Mouse (Mus musculus): ENCODE data around the gene Bad. TPM values are rescaled to one million over a fixed set of nuclear protein-coding genes. Genes with fewer than 3 reads are reported as not detected.
"Not testable (repeated sequence)": the region's sequence is repeated elsewhere in the genome, so short reads cannot be mapped to it uniquely, and the experiment has no call there.

Bad gene
- polyA plus RNA-seq (2014; fragmentation: Nextera tagmentation; extraction: Ambion mirVana), result 81.8 and 84.5 TPM in 2 replicates

DNA sequence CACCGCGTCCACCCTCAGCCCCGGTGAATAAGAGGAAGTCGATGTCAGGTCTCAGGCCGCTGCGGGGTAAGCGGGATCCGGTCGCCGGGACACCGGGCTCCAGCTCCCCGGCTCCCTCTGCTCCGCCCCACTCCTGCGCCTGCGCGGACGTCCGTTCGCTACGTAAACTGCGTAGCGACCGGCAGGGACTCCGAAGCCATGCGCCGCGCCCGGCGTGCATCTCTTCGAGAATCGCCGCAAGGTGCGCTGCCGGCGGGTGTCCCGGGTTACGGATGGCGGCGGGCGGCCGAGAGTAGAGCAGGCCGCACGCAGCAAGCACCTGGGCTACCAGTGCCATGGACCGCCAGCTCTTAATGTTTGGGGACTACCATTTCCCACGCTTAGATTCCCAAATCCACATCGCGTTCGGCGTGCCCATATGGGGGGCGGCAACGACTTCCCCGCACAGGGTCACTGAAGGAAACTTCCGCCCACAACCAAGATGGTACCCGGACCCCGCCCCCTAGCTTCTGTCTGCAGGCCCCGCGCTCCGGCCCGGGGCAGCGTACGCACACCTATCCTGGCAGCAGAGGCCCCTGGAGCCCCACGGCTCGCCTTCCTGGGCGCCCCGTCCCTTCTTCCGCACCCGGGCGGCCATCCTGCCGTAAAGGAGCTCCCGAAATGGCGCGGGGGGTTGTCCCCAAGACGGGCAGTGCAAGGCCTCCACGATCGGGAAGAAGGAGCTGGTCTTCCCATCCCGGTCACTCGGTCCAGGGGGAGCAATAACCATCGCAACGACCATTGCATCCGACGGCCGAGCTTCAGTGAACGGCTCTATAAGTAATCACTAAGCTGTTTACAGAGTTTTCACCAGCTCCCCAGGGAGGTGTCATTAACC lies at the start of gene Bad:
Gene Bad (plus strand): TSS at position 490 of the 877 bp plus-strand sequence.
- peaks cover 21% of the 10 kb centered on the region for H3K36me3 ChIP-seq (replicated peaks; ENCODE audit: control insufficient read depth, insufficient read depth)
- peak within 1 kb of the TSS; percentile 90 for H3K27ac ChIP-seq
- WGBS, result under 1% methylated on average over 83 of the region's 83 CpGs
- peak; percentile 82 for ATAC-seq (ENCODE audit: low FRiP score)
- H3K4me3 ChIP-seq (replicated peaks; ENCODE audit: low read length), result peak within 1 kb of the TSS; percentile 58
- no peaks in the 10 kb centered on the region for H3K9me3 ChIP-seq (ENCODE audit: control insufficient read depth, low read length)
- H3K4me2 ChIP-seq (replicated peaks), result peak within 1 kb of the TSS; percentile 100
- peak; percentile 99 for DNase-seq (ENCODE audit: low spot score)
- H3K27me3 ChIP-seq (ENCODE audit: control insufficient read depth, insufficient read depth, low read length), result no peaks in the 10 kb centered on the region
- peak within 1 kb of the TSS; percentile 83 for H3K9ac ChIP-seq
- peaks cover 32% of the 10 kb centered on the region for H3K4me1 ChIP-seq (replicated peaks; ENCODE audit: control insufficient read depth, insufficient read depth, low read length)

- H3K9ac ChIP-seq, result no peak overlapping the region
- no peaks in the 10 kb centered on the region for H3K9me3 ChIP-seq (ENCODE audit: control insufficient read depth, low read length)
- no peak overlapping the region for H3K4me2 ChIP-seq (replicated peaks)
- H3K27me3 ChIP-seq (ENCODE audit: control insufficient read depth, insufficient read depth, low read length), result no peaks in the 10 kb centered on the region
- no peak overlapping the region for H3K27ac ChIP-seq
- H3K4me1 ChIP-seq (replicated peaks; ENCODE audit: control insufficient read depth, insufficient read depth, low read length), result no peaks in the 10 kb centered on the region
- H3K36me3 ChIP-seq (replicated peaks; ENCODE audit: control insufficient read depth, insufficient read depth), result no peaks in the 10 kb centered on the region
- DNase-seq (ENCODE audit: low spot score) (no peak), ATAC-seq (ENCODE audit: low FRiP score) (no peak)
- H3K4me3 ChIP-seq (replicated peaks; ENCODE audit: low read length), result no peak overlapping the region
- 66% methylated on average over 4 of the region's 4 CpGs for WGBS
These were observed 49.1 kb upstream of the Bad start for GRCm38 (mm10) chr19:6892512-6892911.

DNA sequence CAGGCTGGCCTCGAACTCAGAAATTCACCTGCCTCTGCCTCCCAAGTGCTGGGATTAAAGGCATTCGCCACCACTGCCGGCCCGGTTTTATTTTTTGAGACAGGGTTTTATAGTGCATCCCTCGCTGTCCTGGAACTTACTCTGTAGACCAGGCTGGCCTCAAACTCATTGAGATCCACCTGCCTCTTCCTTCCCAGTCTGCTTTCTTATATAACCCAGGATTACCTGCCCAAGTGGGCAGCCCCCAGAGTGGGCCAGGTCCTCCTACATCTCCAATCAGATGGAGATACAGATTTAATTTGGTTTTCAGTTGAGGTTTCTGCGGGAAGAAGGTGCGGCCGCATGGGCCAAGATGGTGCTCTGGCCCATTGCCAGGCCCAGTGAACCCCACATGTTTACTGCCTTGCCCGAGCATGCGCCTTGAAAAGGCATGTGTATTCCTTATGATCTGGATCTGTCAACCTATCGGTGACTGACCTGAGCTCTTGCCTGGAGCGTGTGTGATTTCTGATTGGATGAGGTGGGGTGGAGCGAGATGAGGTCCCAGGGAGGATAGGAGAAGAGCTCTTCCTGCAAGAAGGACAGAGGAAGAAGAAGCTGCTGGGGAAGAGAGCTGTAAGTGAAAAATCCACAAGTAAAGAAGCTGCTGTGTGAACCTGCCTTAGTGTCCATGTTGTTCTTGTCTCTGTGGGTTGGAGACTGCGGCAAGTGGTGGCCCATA lies 47.8 kb upstream of the Bad start:
- Histone ChIP-seq H3K9ac (no peak overlapping the region), H3K9me3 (ENCODE audit: control insufficient read depth, low read length) (no peaks in the 10 kb centered on the region), H3K4me1 (replicated peaks; ENCODE audit: control insufficient read depth, insufficient read depth, low read length) (no peaks in the 10 kb centered on the region), H3K4me3 (replicated peaks; ENCODE audit: low read length) (no peak overlapping the region), H3K4me2 (replicated peaks) (no peak overlapping the region), H3K36me3 (replicated peaks; ENCODE audit: control insufficient read depth, insufficient read depth) (no peaks in the 10 kb centered on the region), H3K27ac (no peak overlapping the region), H3K27me3 (ENCODE audit: control insufficient read depth, insufficient read depth, low read length) (no peaks in the 10 kb centered on the region)
- no peak for ATAC-seq (ENCODE audit: low FRiP score)
- DNase-seq (ENCODE audit: low spot score), result no peak
- WGBS, result 95% methylated on average over 14 of the region's 14 CpGs

GRCm38 (mm10) chr19:6895608-6896305 lies 45.9 kb upstream of the Bad start:
- not testable (repeated sequence) for H3K4me1 ChIP-seq (replicated peaks; ENCODE audit: control insufficient read depth, insufficient read depth, low read length); H3K4me2 ChIP-seq (replicated peaks); H3K27ac ChIP-seq; H3K9me3 ChIP-seq (ENCODE audit: control insufficient read depth, low read length); H3K4me3 ChIP-seq (replicated peaks; ENCODE audit: low read length); DNase-seq (ENCODE audit: low spot score); H3K9ac ChIP-seq; H3K27me3 ChIP-seq (ENCODE audit: control insufficient read depth, insufficient read depth, low read length); ATAC-seq (ENCODE audit: low FRiP score); H3K36me3 ChIP-seq (replicated peaks; ENCODE audit: control insufficient read depth, insufficient read depth)
- 95% methylated on average over 18 of the region's 18 CpGs for WGBS

DNA sequence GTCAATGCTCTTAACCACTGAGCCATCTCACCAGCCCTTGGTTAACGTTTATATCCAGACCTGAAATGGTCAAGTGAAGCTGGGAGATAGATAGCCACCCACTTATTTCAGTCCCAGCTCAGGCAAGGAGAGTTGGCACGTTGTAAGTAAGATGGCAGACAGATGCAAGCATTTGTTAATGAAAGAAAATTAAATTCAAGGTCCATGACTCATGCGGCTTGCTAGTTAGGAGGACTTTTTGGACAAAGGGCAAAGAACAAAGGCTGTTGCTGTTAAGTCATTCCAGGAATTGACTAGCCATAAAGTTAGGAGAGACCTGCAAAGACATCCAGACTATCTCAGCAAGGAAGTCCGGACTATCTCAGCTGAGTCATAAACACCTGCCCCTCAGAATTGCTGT lies 42.0 kb upstream of the Bad start:
- Histone ChIP-seq H3K9ac (no peak overlapping the region), H3K36me3 (replicated peaks; ENCODE audit: control insufficient read depth, insufficient read depth) (peaks cover 7% of the 10 kb centered on the region), H3K9me3 (ENCODE audit: control insufficient read depth, low read length) (no peaks in the 10 kb centered on the region), H3K4me2 (replicated peaks) (no peak overlapping the region), H3K27ac (no peak overlapping the region), H3K4me1 (replicated peaks; ENCODE audit: control insufficient read depth, insufficient read depth, low read length) (no peaks in the 10 kb centered on the region), H3K27me3 (ENCODE audit: control insufficient read depth, insufficient read depth, low read length) (no peaks in the 10 kb centered on the region), H3K4me3 (replicated peaks; ENCODE audit: low read length) (no peak overlapping the region)
- 83% methylated on average over 4 of the region's 4 CpGs for WGBS
- ATAC-seq (ENCODE audit: low FRiP score), result no peak
- no peak for DNase-seq (ENCODE audit: low spot score)

DNA sequence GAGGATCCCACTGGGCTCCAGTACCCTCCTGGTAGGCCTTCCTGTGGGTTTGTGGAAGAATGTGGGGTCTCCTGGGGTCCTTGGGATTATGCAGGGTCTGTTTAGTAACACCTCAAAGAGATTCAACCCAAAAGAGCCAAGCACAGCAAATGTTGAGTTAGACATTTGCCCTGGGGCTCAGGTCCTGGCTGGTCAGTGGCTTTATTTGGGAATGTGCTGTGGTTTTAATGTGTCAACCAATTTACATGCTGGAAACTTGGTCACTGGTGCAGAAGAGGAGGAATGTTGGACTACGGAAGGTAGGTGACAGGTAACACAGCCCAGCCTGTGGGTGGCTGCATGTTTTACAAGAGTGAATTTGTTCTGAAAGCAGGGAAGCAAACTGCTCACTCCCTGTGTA lies 38.6 kb upstream of the Bad start:
- no peak overlapping the region for H3K9ac ChIP-seq
- 100% methylated on average over 1 of the region's 1 CpGs for whole genome bisulfite sequencing
- no peak for DNase-seq (ENCODE audit: low spot score)
- no peaks in the 10 kb centered on the region for H3K9me3 ChIP-seq (ENCODE audit: control insufficient read depth, low read length)
- no peak overlapping the region for H3K4me2 ChIP-seq (replicated peaks)
- H3K27ac ChIP-seq, result no peak overlapping the region
- H3K36me3 ChIP-seq (replicated peaks; ENCODE audit: control insufficient read depth, insufficient read depth), result peaks cover 34% of the 10 kb centered on the region
- H3K4me1 ChIP-seq (replicated peaks; ENCODE audit: control insufficient read depth, insufficient read depth, low read length), result peaks cover 7% of the 10 kb centered on the region; the same call in 1 of the 2 replicates
- H3K4me3 ChIP-seq (replicated peaks; ENCODE audit: low read length), result no peak overlapping the region
- H3K27me3 ChIP-seq (ENCODE audit: control insufficient read depth, insufficient read depth, low read length), result no peaks in the 10 kb centered on the region
- ATAC-seq (ENCODE audit: low FRiP score), result no peak

DNA sequence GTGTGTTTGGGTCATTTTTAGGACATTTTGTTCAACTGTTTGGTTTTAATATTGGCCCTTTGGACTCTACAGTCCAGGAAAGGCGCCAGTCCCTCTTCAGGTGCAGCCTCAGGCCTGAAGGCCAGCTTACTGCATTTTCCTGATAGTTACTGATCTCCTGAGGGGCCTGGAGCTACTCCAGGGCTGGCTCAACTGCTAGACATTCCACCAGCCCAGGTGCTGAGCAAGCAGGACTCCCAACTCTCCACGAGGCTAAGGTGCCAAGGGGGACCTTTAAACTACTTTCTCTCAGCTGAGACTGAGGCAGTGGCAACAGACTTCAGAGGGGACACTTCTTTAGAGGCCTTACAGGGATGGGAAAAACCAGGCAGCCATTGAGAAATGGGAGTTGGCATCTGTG lies 36.8 kb upstream of the Bad start:
- Histone ChIP-seq H3K36me3 (replicated peaks; ENCODE audit: control insufficient read depth, insufficient read depth) (peaks cover 34% of the 10 kb centered on the region), H3K27ac (no peak overlapping the region), H3K4me3 (replicated peaks; ENCODE audit: low read length) (no peak overlapping the region), H3K9me3 (ENCODE audit: control insufficient read depth, low read length) (no peaks in the 10 kb centered on the region), H3K4me1 (replicated peaks; ENCODE audit: control insufficient read depth, insufficient read depth, low read length) (peaks cover 18% of the 10 kb centered on the region), H3K9ac (no peak overlapping the region), H3K27me3 (ENCODE audit: control insufficient read depth, insufficient read depth, low read length) (no peaks in the 10 kb centered on the region), H3K4me2 (replicated peaks) (no peak overlapping the region)
- 87% methylated on average over 2 of the region's 2 CpGs for WGBS
- DNase-seq (ENCODE audit: low spot score), result no peak
- ATAC-seq (ENCODE audit: low FRiP score), result no peak

DNA sequence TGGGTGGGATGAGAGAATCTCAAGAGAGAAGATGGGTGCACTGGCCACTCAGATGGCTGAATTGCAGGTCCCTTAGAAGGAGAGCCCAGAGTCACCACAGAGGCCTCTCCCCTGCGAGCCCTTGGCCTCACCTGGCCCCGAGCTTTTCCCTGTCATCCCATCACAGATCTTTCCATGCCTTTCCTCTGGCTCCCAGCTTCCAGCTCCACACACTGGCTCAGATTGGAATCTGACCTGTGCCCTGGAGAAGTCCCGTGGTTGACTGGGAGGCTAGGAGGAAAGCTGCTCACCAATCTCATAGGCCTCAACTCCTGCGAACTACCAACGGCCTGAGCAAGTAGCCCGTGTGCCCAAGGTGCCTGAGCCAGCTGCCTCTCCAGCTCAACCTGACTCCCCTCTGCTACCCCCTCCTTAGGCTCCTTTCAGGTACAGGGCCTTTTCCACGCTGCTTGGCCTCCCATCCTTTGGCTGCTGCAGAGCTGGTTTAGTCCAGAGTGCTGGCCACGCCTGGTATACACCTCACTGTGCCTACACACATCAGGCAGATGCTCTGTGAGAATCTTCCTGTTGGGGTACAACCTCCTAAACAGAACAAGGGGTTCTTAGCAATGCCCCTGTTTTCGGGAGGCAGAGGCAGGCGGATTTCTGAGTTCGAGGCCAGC lies 36.0 kb upstream of the Bad start:
- peaks cover 34% of the 10 kb centered on the region for H3K36me3 ChIP-seq (replicated peaks; ENCODE audit: control insufficient read depth, insufficient read depth)
- 96% methylated on average over 10 of the region's 11 CpGs for WGBS
- no peak for DNase-seq (ENCODE audit: low spot score)

More for the DNA sequence above, 36.0 kb upstream of the Bad start:
- Histone ChIP-seq H3K4me1 (replicated peaks; ENCODE audit: control insufficient read depth, insufficient read depth, low read length) (peaks cover 18% of the 10 kb centered on the region), H3K27me3 (ENCODE audit: control insufficient read depth, insufficient read depth, low read length) (no peaks in the 10 kb centered on the region), H3K9ac (no peak overlapping the region), H3K4me3 (replicated peaks; ENCODE audit: low read length) (no peak overlapping the region), H3K9me3 (ENCODE audit: control insufficient read depth, low read length) (no peaks in the 10 kb centered on the region), H3K27ac (no peak overlapping the region), H3K4me2 (replicated peaks) (no peak overlapping the region)
- no peak for ATAC-seq (ENCODE audit: low FRiP score)

Data from hindbrain, embryonic 14.5 days (tissue).